27 mouse cellular contexts compared by ENCODE assay signal in the genomic region with DNA sequence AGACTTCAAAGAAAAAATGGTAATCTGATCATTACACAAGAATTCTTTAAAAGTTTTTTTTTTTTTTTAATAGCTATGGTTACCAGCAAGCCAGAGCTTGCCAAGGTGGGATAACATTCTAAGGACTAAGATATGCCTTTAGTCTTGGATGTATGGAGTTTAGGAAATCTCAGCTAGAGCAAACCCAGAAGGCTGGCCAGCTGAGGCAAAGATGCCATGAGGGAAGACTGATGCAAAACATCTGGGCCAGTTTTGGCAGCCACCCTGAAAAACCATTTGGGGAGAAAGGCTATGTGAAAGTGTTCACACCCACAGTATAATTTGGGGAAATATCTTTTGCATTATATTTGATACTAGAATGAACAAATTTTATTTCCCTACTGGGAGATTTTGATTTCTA. TPM values are rescaled to one million over a fixed set of nuclear protein-coding genes. Genes with fewer than 3 reads are reported as not detected.
DNase-seq lines count a peak whose midpoint lies in the region; ATAC-seq lines count a peak whose summit lies in the region.
"Had no signal": no experiment of that assay in that cellular context is flagged by ENCODE, and none has a peak within 500 bp of the region (broad histone marks: within the 10 kb centered on the region; RNA-seq: fewer than 3 reads in every experiment).

No protein-coding gene starts in this region.

- no peak overlapping the region for H3K9ac ChIP-seq in heart, embryonic 11.5 days (ENCODE audit: low read depth, low read length)
- no peak overlapping the region for H3K9ac ChIP-seq in limb, embryonic 13.5 days
- H3K9ac ChIP-seq: embryonic facial prominence, embryonic 13.5 days; forebrain, embryonic 13.5 days; hindbrain, embryonic 12.5 days; hindbrain, embryonic 15.5 days had no signal

- DNase-seq in heart, postnatal 10 days, result peak; percentile 2
- no peak for DNase-seq in limb, embryonic 10.5 days (ENCODE audit: low spot score)
- DNase-seq in 3T3-L1 (ENCODE audit: low read depth, low spot score) (peak; percentile 43), adipocyte (ENCODE audit: low spot score) (peak; percentile 65)
- DNase-seq: adrenal gland, adult 2 months; adrenal gland, postnatal 14 days; cerebellum, adult 18-20 months; cerebellum, adult 9-10 months; cerebellum, postnatal 14 days; gastrocnemius, postnatal 10 days; gastrocnemius, postnatal 36 days; heart, adult 2 months had no signal

- no peaks in the 10 kb centered on the region for H3K9me3 ChIP-seq in heart, embryonic 11.5 days (replicated peaks; ENCODE audit: control insufficient read depth, low read length)
- H3K9me3 ChIP-seq in limb, embryonic 13.5 days, result no peaks in the 10 kb centered on the region
- no peaks in the 10 kb centered on the region for H3K9me3 ChIP-seq in limb, embryonic 10.5 days (replicated peaks)
- H3K9me3 ChIP-seq: embryonic facial prominence, embryonic 13.5 days; forebrain, embryonic 10.5 days; forebrain, embryonic 13.5 days; heart, embryonic 10.5 days; hindbrain, embryonic 12.5 days; hindbrain, embryonic 15.5 days had no signal

- intact Hi-C loops in heart, postnatal 10 days (cut with DNase I), result no loop called here

- ATAC-seq in heart, embryonic 11.5 days (replicated peaks; ENCODE audit: insufficient number of reproducible peaks, low FRiP score, low TSS enrichment), result no peak
- ATAC-seq in limb, embryonic 13.5 days (ENCODE audit: low FRiP score, low read depth), result peak; percentile 40; the same call in 1 of the 2 replicates
- no peak for ATAC-seq in activated CD4-positive, CD25-positive, alpha-beta regulatory T cell, adult 4 months
- ATAC-seq: CD4-positive, CD25-positive, alpha-beta regulatory T cell, adult 4 months; forebrain, embryonic 13.5 days; forebrain, embryonic 16.5 days; intestine, postnatal 0 days had no signal

- H3K4me1 ChIP-seq in heart, embryonic 11.5 days (ENCODE audit: control insufficient read depth, insufficient read depth, low read length), result no peaks in the 10 kb centered on the region
- no peaks in the 10 kb centered on the region for H3K4me1 ChIP-seq in limb, embryonic 13.5 days
- H3K4me1 ChIP-seq in limb, embryonic 10.5 days, result no peaks in the 10 kb centered on the region
- H3K4me1 ChIP-seq: embryonic facial prominence, embryonic 13.5 days; forebrain, embryonic 10.5 days; forebrain, embryonic 13.5 days; heart, embryonic 10.5 days; hindbrain, embryonic 12.5 days; hindbrain, embryonic 15.5 days had no signal

- no peaks in the 10 kb centered on the region for H3K27me3 ChIP-seq in heart, embryonic 11.5 days (ENCODE audit: control insufficient read depth, insufficient read depth, low read length)
- no peaks in the 10 kb centered on the region for H3K27me3 ChIP-seq in limb, embryonic 13.5 days
- H3K27me3 ChIP-seq in limb, embryonic 10.5 days (ENCODE audit: low read depth, poor library complexity, severe bottlenecking), result peaks cover 30% of the 10 kb centered on the region
- H3K27me3 ChIP-seq: forebrain, embryonic 13.5 days; hindbrain, embryonic 12.5 days; hindbrain, embryonic 15.5 days had no signal

- H3K36me3 ChIP-seq in heart, embryonic 11.5 days (ENCODE audit: control insufficient read depth, insufficient read depth, low read length), result no peaks in the 10 kb centered on the region
- H3K36me3 ChIP-seq in limb, embryonic 13.5 days, result no peaks in the 10 kb centered on the region
- no peaks in the 10 kb centered on the region for H3K36me3 ChIP-seq in limb, embryonic 10.5 days
- H3K36me3 ChIP-seq: embryonic facial prominence, embryonic 13.5 days; forebrain, embryonic 10.5 days; heart, embryonic 10.5 days; hindbrain, embryonic 12.5 days; hindbrain, embryonic 15.5 days had no signal

- no peak overlapping the region for H3K4me3 ChIP-seq in heart, embryonic 11.5 days (ENCODE audit: low read depth, low read length)
- H3K4me3 ChIP-seq in limb, embryonic 13.5 days, result no peak overlapping the region
- H3K4me3 ChIP-seq in limb, embryonic 10.5 days, result no peak overlapping the region
- H3K4me3 ChIP-seq: embryonic facial prominence, embryonic 13.5 days; forebrain, embryonic 10.5 days; forebrain, embryonic 13.5 days; heart, adult 2 months; heart, embryonic 10.5 days; hindbrain, embryonic 12.5 days; hindbrain, embryonic 15.5 days had no signal

- H3K4me2 ChIP-seq in heart, embryonic 11.5 days, result no peak overlapping the region
- H3K4me2 ChIP-seq in limb, embryonic 13.5 days (replicated peaks), result no peak overlapping the region
- H3K4me2 ChIP-seq: embryonic facial prominence, embryonic 13.5 days; forebrain, embryonic 13.5 days; hindbrain, embryonic 12.5 days; hindbrain, embryonic 15.5 days had no signal

- H3K27ac ChIP-seq in heart, embryonic 11.5 days (ENCODE audit: low read depth, low read length), result no peak overlapping the region
- no peak overlapping the region for H3K27ac ChIP-seq in limb, embryonic 13.5 days
- no peak overlapping the region for H3K27ac ChIP-seq in limb, embryonic 10.5 days
- H3K27ac ChIP-seq: embryonic facial prominence, embryonic 13.5 days; forebrain, embryonic 10.5 days; forebrain, embryonic 13.5 days; heart, adult 2 months; heart, embryonic 10.5 days; hindbrain, embryonic 12.5 days; hindbrain, embryonic 15.5 days had no signal

RNA-seq across cellular contexts. Expression of a gene that starts 57.9 kb away (rescaled TPM):
- 1 to 10 TPM; 1.1 to 1.3 TPM for total RNA-seq in heart, postnatal 10 days (2021)
- polyA plus RNA-seq in heart, embryonic 11.5 days (2014; fragmentation: Nextera tagmentation; extraction: Ambion mirVana), result 0.45 and 0.54 TPM in 2 replicates
- 9.8 and 12.2 TPM in 2 replicates for polyA plus RNA-seq in limb, embryonic 13.5 days (2015; fragmentation: Nextera tagmentation; extraction: Ambion mirVana)
- polyA plus RNA-seq in limb, embryonic 10.5 days (2016; fragmentation: Nextera tagmentation; extraction: Ambion mirVana), result 0.06 and 0.36 TPM in 2 replicates
- polyA plus RNA-seq in activated CD4-positive, CD25-positive, alpha-beta regulatory T cell, adult 4 months (2017; shearing (Covaris generic)), result not detected
- total RNA-seq: granulocyte monocyte progenitor cell, adult 5-6 weeks; hematopoietic stem cell, adult 5-6 weeks; MEL had no signal
- polyA plus RNA-seq: CD4-positive, CD25-positive, alpha-beta regulatory T cell, adult 4 months had no signal
